Mouse (Mus musculus) liver, adult 2 months (tissue): ENCODE measurements around the gene Gm11020. TPM values are rescaled to one million over a fixed set of nuclear protein-coding genes. Genes with fewer than 3 reads are reported as not detected.

Experiments used
- DNase-seq: peaks from one replicate; pipeline ENCODE4 v3.0.0-alpha.2; 2011; ENCODE audit warnings: low read depth, low spot score; ENCODE audit errors: extremely low read depth
- H3K27ac ChIP-seq: fragments of 200-500 bp; replicated peaks from 2 replicates; pipeline ENCODE4 v1.5.1; 2012; ENCODE audit warnings: low read depth, mild to moderate bottlenecking, control low read depth, inconsistent platforms, low read length; ENCODE audit not compliant: insufficient read depth
- H3K27me3 ChIP-seq: fragments of 200-500 bp; 2 replicates; pipeline ENCODE4 v1.6.1; 2012; ENCODE audit warnings: mild to moderate bottlenecking, moderate library complexity, low read length, inconsistent platforms; ENCODE audit not compliant: control insufficient read depth, insufficient read depth
- H3K36me3 ChIP-seq: fragments of 200-500 bp; 2 replicates; pipeline ENCODE4 v1.6.1; 2012; ENCODE audit warnings: low read length, inconsistent platforms; ENCODE audit not compliant: control insufficient read depth, insufficient read depth
- H3K4me1 ChIP-seq: fragments of 200-500 bp; 2 replicates; pipeline ENCODE4 v1.6.1; 2011; ENCODE audit warnings: low read length; ENCODE audit not compliant: control insufficient read depth, insufficient read depth
- H3K4me3 ChIP-seq: fragments of 200-500 bp; 2 replicates; pipeline ENCODE4 v1.5.1; 2011; ENCODE audit warnings: low read depth, mild to moderate bottlenecking, control low read depth, low read length, moderate library complexity; ENCODE audit not compliant: insufficient read depth
- H3K79me2 ChIP-seq: fragments of 200-500 bp; 2 replicates; pipeline ENCODE4 v1.6.1; 2012; ENCODE audit warnings: inconsistent platforms, mild to moderate bottlenecking, low read length, moderate library complexity; ENCODE audit not compliant: control insufficient read depth, insufficient read depth
- H3K9ac ChIP-seq: fragments of 200-500 bp; 2 replicates; pipeline ENCODE4 v1.6.1; 2012; ENCODE audit warnings: low read depth, mild to moderate bottlenecking, control low read depth, inconsistent platforms, low read length
- CTCF ChIP-seq: fragments of 200-500 bp; IDR thresholded peaks from 2 replicates; pipeline ENCODE4 v1.5.1; 2011; ENCODE audit warnings: low read depth, low read length, control low read depth
- POLR2A ChIP-seq: fragments of 200-500 bp; IDR thresholded peaks from 2 replicates; pipeline ENCODE4 v1.6.1; 2011; ENCODE audit warnings: low read length, control low read depth; ENCODE audit not compliant: insufficient read depth; ENCODE audit errors: extremely low read depth
- WGBS: fragments of 180-500 bp; shearing (Covaris S2); methylation state at CpG from one replicate; pipeline ENCODE4 v1.1.7; 2018; 5-methylcytosine and 5-hydroxymethylcytosine counted together
- polyA plus RNA-seq: library from polyadenylated mRNA; depleted of rRNA; stranded (reverse); fragments of >200 nt; gene quantifications from 2 replicates; pipeline ENCODE4 v1.2.3, GENCODE M21; 2012
- total RNA-seq: library from RNA; depleted of rRNA; stranded (reverse); fragments of >200 nt; gene quantifications from 2 replicates; pipeline ENCODE4 v1.2.3, GENCODE M21; 2014

Gene Gm11020
- total and polyA plus RNA-seq, 2 experiments, result not detected

- no peaks in the 10 kb centered on the region for H3K27me3 ChIP-seq
- 76% methylated on average over 13 of the region's 13 CpGs for WGBS
- no peaks in the 10 kb centered on the region for H3K4me1 ChIP-seq
- DNase-seq, result no peak
- TF ChIP-seq POLR2A (no peak), CTCF (no peak)
- no peak overlapping the region for H3K9ac ChIP-seq
- no peaks in the 10 kb centered on the region; the same call in 1 of the 2 replicates for H3K36me3 ChIP-seq
- H3K4me3 ChIP-seq, result no peak overlapping the region
- no peak overlapping the region for H3K27ac ChIP-seq
- H3K79me2 ChIP-seq, result no peaks in the 10 kb centered on the region
Measured at GRCm38 (mm10) chr8:104350047-104350446, 28.7 kb downstream of the Gm11020 start.

DNA sequence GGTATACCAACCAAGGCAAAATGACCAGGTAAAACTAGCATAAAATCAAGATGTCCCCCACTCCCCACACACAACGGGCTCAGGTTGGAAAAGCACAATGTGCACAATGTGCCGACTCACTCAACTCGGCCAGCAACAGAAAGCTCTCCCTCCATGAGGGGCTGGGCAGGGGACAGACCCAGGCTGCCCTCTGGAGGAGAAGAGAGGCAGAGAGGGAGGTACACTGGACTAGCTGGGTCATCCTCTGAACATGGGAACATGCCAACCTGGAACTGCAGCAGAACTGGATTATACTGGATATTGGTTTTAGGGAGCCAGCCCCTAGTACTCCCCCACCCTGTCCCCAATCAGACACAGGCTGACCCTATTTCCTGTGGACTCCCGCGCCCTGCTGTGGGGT is 31.8 kb downstream of the Gm11020 start:
- no peak overlapping the region for H3K4me3 ChIP-seq
- H3K27ac ChIP-seq, result no peak overlapping the region
- H3K27me3 ChIP-seq, result no peaks in the 10 kb centered on the region
- DNase-seq, result no peak
- H3K4me1 ChIP-seq, result no peaks in the 10 kb centered on the region
- no peak overlapping the region for H3K9ac ChIP-seq
- whole genome bisulfite sequencing, result 63% methylated on average over 5 of the region's 5 CpGs
- no peaks in the 10 kb centered on the region; the same call in 1 of the 2 replicates for H3K36me3 ChIP-seq
- TF ChIP-seq CTCF (peak; percentile 25), POLR2A (no peak)
- H3K79me2 ChIP-seq, result no peaks in the 10 kb centered on the region

- Histone ChIP-seq H3K27ac (no peak overlapping the region), H3K4me3 (no peak overlapping the region), H3K27me3 (no peaks in the 10 kb centered on the region), H3K36me3 (no peaks in the 10 kb centered on the region; the same call in 1 of the 2 replicates), H3K79me2 (peaks cover under 1% of the 10 kb centered on the region; the same call in 1 of the 2 replicates), H3K9ac (no peak overlapping the region), H3K4me1 (peaks cover under 1% of the 10 kb centered on the region; the same call in 1 of the 2 replicates)
- 92% methylated on average over 10 of the region's 10 CpGs for WGBS
- TF ChIP-seq POLR2A, result no peak
- TF ChIP-seq CTCF, result no peak
- DNase-seq, result no peak
Measured at GRCm38 (mm10) chr8:104354504-104354903, 33.1 kb downstream of the Gm11020 start.

- H3K27me3 ChIP-seq, result no peaks in the 10 kb centered on the region
- H3K9ac ChIP-seq, result no peak overlapping the region
- no peak for TF ChIP-seq CTCF
- no peak for TF ChIP-seq POLR2A
- H3K4me1 ChIP-seq, result peaks cover 9% of the 10 kb centered on the region
- no peaks in the 10 kb centered on the region; the same call in 1 of the 2 replicates for H3K36me3 ChIP-seq
- H3K79me2 ChIP-seq, result peaks cover 13% of the 10 kb centered on the region
- DNase-seq, result no peak
- no peak overlapping the region for H3K4me3 ChIP-seq
- no peak overlapping the region for H3K27ac ChIP-seq
- 87% methylated on average over 3 of the region's 3 CpGs for WGBS
Measured at GRCm38 (mm10) chr8:104358637-104359036, 37.3 kb downstream of the Gm11020 start.

DNA sequence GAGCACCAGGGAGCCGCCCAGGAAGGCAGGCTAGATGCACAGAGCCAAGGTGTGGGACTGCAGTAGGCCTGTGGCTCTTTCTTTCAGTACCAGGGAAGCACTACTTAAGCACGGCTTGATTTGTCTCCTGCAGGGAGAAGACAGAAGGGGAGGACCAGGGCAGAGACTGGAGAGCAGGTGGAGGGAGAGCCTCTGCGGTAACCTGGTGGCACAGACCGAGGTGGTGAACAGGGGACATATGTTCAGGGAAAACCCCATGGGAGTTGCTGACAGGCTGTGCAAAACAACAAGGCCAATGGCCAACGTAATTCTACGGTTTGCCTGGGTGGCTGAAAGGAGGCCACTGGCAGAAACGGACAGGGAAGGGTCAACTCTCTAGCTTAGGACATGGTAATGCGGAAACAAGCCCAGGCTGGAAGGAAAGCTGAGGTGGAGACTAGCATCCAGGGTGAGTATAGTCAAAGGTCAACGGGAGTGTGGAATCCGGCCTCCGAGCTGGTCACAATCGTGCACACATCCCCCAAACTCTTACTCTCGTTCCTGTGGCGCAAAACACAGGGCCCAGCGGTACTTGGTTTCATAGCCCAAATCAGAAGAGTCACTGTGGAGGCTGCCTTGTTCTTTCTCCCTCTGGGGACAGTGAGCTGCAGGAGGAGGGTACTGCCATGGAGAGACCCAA is 38.5 kb downstream of the Gm11020 start:
- H3K79me2 ChIP-seq, result peaks cover 16% of the 10 kb centered on the region
- DNase-seq, result peak; percentile 51
- TF ChIP-seq POLR2A, result no peak
- no peak for TF ChIP-seq CTCF
- H3K9ac ChIP-seq, result no peak overlapping the region
- no peak overlapping the region for H3K27ac ChIP-seq
- no peaks in the 10 kb centered on the region for H3K36me3 ChIP-seq
- H3K27me3 ChIP-seq, result no peaks in the 10 kb centered on the region
- no peak overlapping the region for H3K4me3 ChIP-seq
- 46% methylated on average over 15 of the region's 15 CpGs for WGBS
- H3K4me1 ChIP-seq, result peaks cover 10% of the 10 kb centered on the region

GRCm38 (mm10) chr8:104365695-104366094 is 44.3 kb downstream of the Gm11020 start:
- DNase-seq, result no peak
- TF ChIP-seq POLR2A (no peak), CTCF (no peak)
- Histone ChIP-seq H3K4me1 (peaks cover 4% of the 10 kb centered on the region), H3K4me3 (no peak overlapping the region), H3K27ac (no peak overlapping the region), H3K9ac (no peak overlapping the region), H3K27me3 (no peaks in the 10 kb centered on the region), H3K79me2 (peaks cover 43% of the 10 kb centered on the region), H3K36me3 (no peaks in the 10 kb centered on the region)
- WGBS, result 80% methylated on average over 9 of the region's 9 CpGs
